Mouse (Mus musculus) kidney, embryonic 14.5 days (tissue): Measurements from ENCODE around the gene Abhd2. TPM values are rescaled to one million over a fixed set of nuclear protein-coding genes. Genes with fewer than 3 reads are reported as not detected.

Experiments
- ATAC-seq: fragments of 200-750 bp; cut with Nextera tagmentation; 2 replicates; pipeline ENCODE4 v1.8.0; 2017; ENCODE audit warnings: moderate number of reproducible peaks, mild to moderate bottlenecking, moderate TSS enrichment, moderate library complexity; ENCODE audit not compliant: low FRiP score, low TSS enrichment
- H3K27ac ChIP-seq: fragments of 300-500 bp; sonication (generic); 2 replicates; pipeline ENCODE4 v1.5.1; 2014; ENCODE audit warnings: low read depth, mild to moderate bottlenecking, low read length, moderate library complexity, mixed read lengths
- H3K27me3 ChIP-seq: fragments of 300-500 bp; sonication (generic); 2 replicates; pipeline ENCODE4 v1.6.1; 2014; ENCODE audit warnings: mild to moderate bottlenecking, low read length; ENCODE audit not compliant: control insufficient read depth, insufficient read depth
- H3K36me3 ChIP-seq: fragments of 300-500 bp; sonication (generic); 2 replicates; pipeline ENCODE4 v1.6.1; 2014; ENCODE audit warnings: low read length, mixed read lengths; ENCODE audit not compliant: control insufficient read depth, insufficient read depth
- H3K4me1 ChIP-seq: fragments of 300-500 bp; sonication (generic); 2 replicates; pipeline ENCODE4 v1.6.1; 2014; ENCODE audit warnings: low read length, mixed read lengths; ENCODE audit not compliant: control insufficient read depth, insufficient read depth
- H3K4me2 ChIP-seq: fragments of 300-500 bp; sonication (generic); replicated peaks from 2 replicates; pipeline ENCODE4 v1.6.1; 2014; ENCODE audit warnings: low read depth, mild to moderate bottlenecking, low read length
- H3K4me3 ChIP-seq: fragments of 300-500 bp; sonication (generic); 2 replicates; pipeline ENCODE4 v1.5.1; 2014; ENCODE audit warnings: mild to moderate bottlenecking, low read length
- H3K9ac ChIP-seq: fragments of 300-500 bp; sonication (generic); 2 replicates; pipeline ENCODE4 v1.6.1; 2014; ENCODE audit warnings: low read depth, mild to moderate bottlenecking, low read length, moderate library complexity
- H3K9me3 ChIP-seq: fragments of 300-500 bp; sonication (generic); 2 replicates; pipeline ENCODE4 v1.6.1; 2016; ENCODE audit warnings: low read length; ENCODE audit not compliant: control insufficient read depth
- WGBS: fragments of 180-500 bp; shearing (Covaris S2); extraction: QIAGEN DNeasy Blood & Tissue Kit; methylation state at CpG from one replicate; pipeline ENCODE4 v1.1.7; 2014; 5-methylcytosine and 5-hydroxymethylcytosine counted together
- polyA plus RNA-seq: library from polyadenylated mRNA; unstranded; fragments of >200 nt; fragmentation: Nextera tagmentation; extraction: Ambion mirVana; gene quantifications from 2 replicates; pipeline ENCODE4 v1.2.1, GENCODE M21; 2014

The Abhd2 gene
- polyA plus RNA-seq, 1 experiment from 2014 or later: 12.6 TPM

GRCm38 (mm10) chr7:79363370-79364043, 90.5 kb downstream of the Abhd2 start:
- H3K4me1 ChIP-seq: 0 out of 2 replicates have a peak, but pooled peaks cover 4% of the 10 kb centered on the region
- no peak overlapping the region for H3K9ac ChIP-seq
- no peak for ATAC-seq
- no peak overlapping the region for H3K4me2 ChIP-seq
- no peak overlapping the region for H3K27ac ChIP-seq
- H3K36me3 ChIP-seq: peaks cover 16% of the 10 kb centered on the region; the same call in 1 of the 2 replicates
- H3K9me3 ChIP-seq: no peaks in the 10 kb centered on the region
- no peaks in the 10 kb centered on the region for H3K27me3 ChIP-seq
- no peak overlapping the region for H3K4me3 ChIP-seq
- WGBS: 57% methylated on average over 8 of the region's 8 CpGs

GRCm38 (mm10) chr7:79368664-79369063, 95.7 kb downstream of the Abhd2 start:
- Histone ChIP-seq H3K4me3 (no peak overlapping the region), H3K4me2 (no peak overlapping the region), H3K4me1 (no peaks in the 10 kb centered on the region), H3K27ac (no peak overlapping the region), H3K9me3 (no peaks in the 10 kb centered on the region), H3K36me3 (no peaks in the 10 kb centered on the region), H3K27me3 (no peaks in the 10 kb centered on the region), H3K9ac (no peak overlapping the region)
- WGBS: 84% methylated on average over 5 of the region's 5 CpGs
- ATAC-seq: no peak

GRCm38 (mm10) chr7:79369416-79369815, 96.4 kb downstream of the Abhd2 start:
- 31% methylated on average over 4 of the region's 4 CpGs for WGBS
- H3K4me2 ChIP-seq: no peak overlapping the region
- no peak for ATAC-seq

GRCm38 (mm10) chr7:79371321-79371879, 98.4 kb downstream of the Abhd2 start:
- Histone ChIP-seq H3K4me2 (no peak overlapping the region), H3K9ac (no peak overlapping the region), H3K9me3 (no peaks in the 10 kb centered on the region), H3K27ac (no peak overlapping the region), H3K36me3 (no peaks in the 10 kb centered on the region), H3K27me3 (no peaks in the 10 kb centered on the region), H3K4me3 (no peak overlapping the region), H3K4me1 (0 out of 2 replicates have a peak, but pooled peaks cover 8% of the 10 kb centered on the region)
- 27% methylated on average over 10 of the region's 10 CpGs for WGBS
- ATAC-seq: peak; percentile 57; the same call in 1 of the 2 replicates

More at GRCm38 (mm10) chr7:79369416-79369815, 96.4 kb downstream of the Abhd2 start:
- Histone ChIP-seq H3K9ac (no peak overlapping the region), H3K4me3 (no peak overlapping the region), H3K4me1 (no peaks in the 10 kb centered on the region), H3K36me3 (no peaks in the 10 kb centered on the region), H3K9me3 (no peaks in the 10 kb centered on the region), H3K27me3 (no peaks in the 10 kb centered on the region), H3K27ac (no peak overlapping the region)

- Histone ChIP-seq H3K36me3 (no peaks in the 10 kb centered on the region), H3K4me1 (0 out of 2 replicates have a peak, but pooled peaks cover 8% of the 10 kb centered on the region), H3K9ac (no peak overlapping the region), H3K9me3 (no peaks in the 10 kb centered on the region), H3K27me3 (no peaks in the 10 kb centered on the region), H3K4me3 (no peak overlapping the region), H3K4me2 (no peak overlapping the region), H3K27ac (no peak overlapping the region)
- no peak for ATAC-seq
Observed at GRCm38 (mm10) chr7:79374017-79374416, 101.0 kb downstream of the Abhd2 start.

GRCm38 (mm10) chr7:79375594-79375993, 102.6 kb downstream of the Abhd2 start:
- Histone ChIP-seq H3K4me2 (no peak overlapping the region), H3K27me3 (no peaks in the 10 kb centered on the region), H3K9me3 (no peaks in the 10 kb centered on the region), H3K4me1 (0 out of 2 replicates have a peak, but pooled peaks cover 8% of the 10 kb centered on the region), H3K9ac (no peak overlapping the region), H3K4me3 (no peak overlapping the region), H3K36me3 (no peaks in the 10 kb centered on the region), H3K27ac (no peak overlapping the region)
- WGBS: 67% methylated on average over 5 of the region's 5 CpGs
- no peak for ATAC-seq

- ATAC-seq: no peak
- Histone ChIP-seq H3K27me3 (no peaks in the 10 kb centered on the region), H3K9me3 (no peaks in the 10 kb centered on the region), H3K4me2 (no peak overlapping the region), H3K4me1 (0 out of 2 replicates have a peak, but pooled peaks cover 8% of the 10 kb centered on the region), H3K27ac (no peak overlapping the region), H3K4me3 (no peak overlapping the region), H3K36me3 (no peaks in the 10 kb centered on the region), H3K9ac (no peak overlapping the region)
- WGBS: 85% methylated on average over 10 of the region's 10 CpGs
Observed at GRCm38 (mm10) chr7:79376516-79377275, 103.7 kb downstream of the Abhd2 start.

GRCm38 (mm10) chr7:79386422-79387133, 113.6 kb downstream of the Abhd2 start, which contains the start of gene Rlbp1:
Gene Rlbp1, minus strand, starts transcription at chr7:79387048.
- H3K9ac ChIP-seq: no peak within 1 kb of the TSS
- H3K27me3 ChIP-seq: no peaks in the 10 kb centered on the region
- peaks cover 3% of the 10 kb centered on the region; the same call in 1 of the 2 replicates for H3K4me1 ChIP-seq
- no peak within 1 kb of the TSS for H3K27ac ChIP-seq
- no peak within 1 kb of the TSS for H3K4me2 ChIP-seq
- ATAC-seq: no peak
- no peaks in the 10 kb centered on the region for H3K9me3 ChIP-seq
- no peaks in the 10 kb centered on the region for H3K36me3 ChIP-seq
- WGBS: 71% methylated on average over 16 of the region's 16 CpGs
- no peak within 1 kb of the TSS for H3K4me3 ChIP-seq
